Mouse (Mus musculus): Measurements from ENCODE around the gene Opalin. TPM values are rescaled to one million over a fixed set of nuclear protein-coding genes. Genes with fewer than 3 reads are reported as not detected.
A peak's percentile ranks its signal among the peaks of the same experiment; 100 is the strongest.

The Opalin gene
- polyA plus RNA-seq, 1 experiment from 2014 or later: not detected

DNA sequence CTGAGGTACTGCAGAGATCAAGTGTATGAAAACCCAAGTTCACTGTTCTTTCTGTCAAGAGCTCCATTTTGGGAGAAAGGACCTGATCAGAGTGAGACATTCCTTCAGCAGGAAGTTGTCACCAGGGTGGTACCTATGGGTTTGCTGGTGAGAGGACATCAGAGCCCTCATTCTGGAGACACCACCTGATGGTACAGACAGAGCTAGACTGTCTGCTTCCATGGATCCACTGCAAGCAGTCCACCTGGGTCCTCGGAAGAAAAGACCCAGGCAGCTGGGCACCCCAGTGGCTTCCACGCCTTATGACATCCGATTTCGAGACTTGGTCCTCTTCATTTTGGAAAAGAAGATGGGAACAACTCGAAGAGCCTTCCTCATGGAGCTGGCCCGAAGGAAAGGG, 47.7 kb downstream of the Opalin start, which contains the start of gene Dntt:
Gene Dntt, plus strand, starts transcription at position 57 of the 400 bp plus-strand sequence.
- Histone ChIP-seq H3K4me1 (no peaks in the 10 kb centered on the region), H3K27ac (no peak within 1 kb of the TSS), H3K9ac (no peak within 1 kb of the TSS), H3K9me3 (replicated peaks) (no peaks in the 10 kb centered on the region), H3K4me2 (no peak within 1 kb of the TSS), H3K36me3 (no peaks in the 10 kb centered on the region), H3K27me3 (replicated peaks) (peaks cover 13% of the 10 kb centered on the region), H3K4me3 (no peak within 1 kb of the TSS)
- ATAC-seq: no peak
- 62% methylated on average over 6 of the region's 6 CpGs for WGBS (ENCODE audit: insufficient replicate concordance)

GRCm38 (mm10) chr19:41027601-41028000, 49.3 kb downstream of the Opalin start:
- 80% methylated on average over 9 of the region's 9 CpGs for WGBS (ENCODE audit: insufficient replicate concordance)
- H3K9me3 ChIP-seq (replicated peaks): no peaks in the 10 kb centered on the region

DNA sequence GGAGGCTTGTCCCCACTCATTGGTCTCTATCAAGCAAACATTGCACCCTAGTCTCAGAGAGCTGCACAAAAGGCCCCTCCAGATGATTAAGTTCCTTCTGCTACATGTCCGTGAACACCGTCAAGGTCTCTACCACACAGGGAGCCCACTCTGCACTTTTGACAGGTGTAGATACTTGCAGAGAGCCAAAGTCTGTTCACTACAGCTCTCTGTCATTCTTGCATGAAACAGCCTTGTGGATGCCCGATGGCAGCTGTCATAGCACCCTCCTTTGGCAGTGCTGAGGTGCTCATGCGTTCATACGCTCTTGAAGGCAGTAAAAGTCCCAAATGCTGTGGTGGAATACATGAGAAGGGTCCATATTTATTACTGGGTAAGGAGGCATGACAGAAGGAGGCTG, 49.9 kb downstream of the Opalin start:
- Histone ChIP-seq H3K36me3 (no peaks in the 10 kb centered on the region), H3K4me2 (no peak overlapping the region), H3K9me3 (replicated peaks) (no peaks in the 10 kb centered on the region), H3K27ac (no peak overlapping the region), H3K4me1 (no peaks in the 10 kb centered on the region), H3K9ac (no peak overlapping the region), H3K27me3 (replicated peaks) (peaks cover 9% of the 10 kb centered on the region), H3K4me3 (no peak overlapping the region)
- 80% methylated on average over 5 of the region's 5 CpGs for WGBS (ENCODE audit: insufficient replicate concordance)
- no peak for ATAC-seq

More at GRCm38 (mm10) chr19:41027601-41028000, 49.3 kb downstream of the Opalin start:
- H3K4me2 ChIP-seq: no peak overlapping the region
- no peak for ATAC-seq
- no peak overlapping the region for H3K9ac ChIP-seq
- H3K4me1 ChIP-seq: no peaks in the 10 kb centered on the region
- no peak overlapping the region for H3K27ac ChIP-seq
- no peak overlapping the region for H3K4me3 ChIP-seq
- no peaks in the 10 kb centered on the region for H3K36me3 ChIP-seq
- peaks cover 13% of the 10 kb centered on the region for H3K27me3 ChIP-seq (replicated peaks)

DNA sequence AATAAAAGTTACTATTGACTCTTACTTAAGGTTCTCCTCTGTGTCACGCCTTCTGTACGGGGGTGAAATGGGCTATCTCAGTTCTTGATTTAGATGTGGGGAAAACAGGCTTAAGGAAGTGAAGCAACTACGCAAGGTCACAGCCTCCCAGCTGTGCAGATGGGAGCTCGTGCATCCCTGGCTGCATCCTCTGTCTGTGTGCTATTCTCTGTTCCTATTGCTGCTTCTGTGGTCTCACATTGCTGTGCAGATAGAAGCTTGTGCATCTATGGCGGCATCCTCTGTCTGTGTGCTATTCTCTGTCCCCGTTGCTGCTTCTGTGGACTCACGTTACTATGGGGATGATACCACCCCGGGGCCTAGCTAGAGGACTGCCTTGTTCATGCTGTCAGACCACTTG, 50.4 kb downstream of the Opalin start:
- no peak overlapping the region for H3K27ac ChIP-seq
- H3K4me3 ChIP-seq: no peak overlapping the region
- H3K27me3 ChIP-seq (replicated peaks): peaks cover 6% of the 10 kb centered on the region
- no peak overlapping the region for H3K9ac ChIP-seq
- WGBS (ENCODE audit: insufficient replicate concordance): 67% methylated on average over 8 of the region's 8 CpGs
- no peak for ATAC-seq
- H3K36me3 ChIP-seq: no peaks in the 10 kb centered on the region
- H3K4me2 ChIP-seq: no peak overlapping the region
- H3K9me3 ChIP-seq (replicated peaks): no peaks in the 10 kb centered on the region
- H3K4me1 ChIP-seq: no peaks in the 10 kb centered on the region

- 68% methylated on average over 4 of the region's 4 CpGs for WGBS (ENCODE audit: insufficient replicate concordance)
- H3K9me3 ChIP-seq (replicated peaks): no peaks in the 10 kb centered on the region
Observed at GRCm38 (mm10) chr19:41022244-41022643, 54.7 kb downstream of the Opalin start.

DNA sequence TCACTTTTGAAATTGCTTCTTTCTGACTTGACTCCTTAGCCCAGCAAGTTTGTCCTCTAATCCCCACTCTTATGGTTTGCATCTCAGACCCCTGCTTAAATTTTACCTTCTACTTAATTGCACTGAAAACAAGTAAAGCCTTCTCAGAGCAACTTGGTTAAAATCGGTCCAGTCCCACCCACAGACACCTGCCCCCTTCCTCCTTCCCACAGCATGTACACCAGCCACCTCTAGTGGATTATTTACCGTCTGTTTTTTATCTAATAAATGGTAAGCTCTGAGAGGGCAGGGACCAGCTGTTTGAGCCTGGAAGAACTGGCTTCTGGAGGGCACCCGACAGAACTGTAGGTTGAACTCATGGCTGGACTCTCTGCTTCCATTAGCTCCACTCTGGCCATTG, 56.4 kb downstream of the Opalin start:
- Histone ChIP-seq H3K36me3 (no peaks in the 10 kb centered on the region), H3K9ac (no peak overlapping the region), H3K4me3 (no peak overlapping the region), H3K27me3 (replicated peaks) (peaks cover 20% of the 10 kb centered on the region), H3K4me1 (peaks cover 3% of the 10 kb centered on the region), H3K9me3 (replicated peaks) (no peaks in the 10 kb centered on the region), H3K4me2 (no peak overlapping the region), H3K27ac (no peak overlapping the region)
- 52% methylated on average over 3 of the region's 3 CpGs for WGBS (ENCODE audit: insufficient replicate concordance)
- no peak for ATAC-seq

More at GRCm38 (mm10) chr19:41022244-41022643, 54.7 kb downstream of the Opalin start:
- Histone ChIP-seq H3K27ac (no peak overlapping the region), H3K4me1 (no peaks in the 10 kb centered on the region), H3K36me3 (no peaks in the 10 kb centered on the region), H3K4me3 (no peak overlapping the region), H3K27me3 (replicated peaks) (peaks cover 18% of the 10 kb centered on the region), H3K4me2 (no peak overlapping the region), H3K9ac (no peak overlapping the region)
- ATAC-seq: no peak

DNA sequence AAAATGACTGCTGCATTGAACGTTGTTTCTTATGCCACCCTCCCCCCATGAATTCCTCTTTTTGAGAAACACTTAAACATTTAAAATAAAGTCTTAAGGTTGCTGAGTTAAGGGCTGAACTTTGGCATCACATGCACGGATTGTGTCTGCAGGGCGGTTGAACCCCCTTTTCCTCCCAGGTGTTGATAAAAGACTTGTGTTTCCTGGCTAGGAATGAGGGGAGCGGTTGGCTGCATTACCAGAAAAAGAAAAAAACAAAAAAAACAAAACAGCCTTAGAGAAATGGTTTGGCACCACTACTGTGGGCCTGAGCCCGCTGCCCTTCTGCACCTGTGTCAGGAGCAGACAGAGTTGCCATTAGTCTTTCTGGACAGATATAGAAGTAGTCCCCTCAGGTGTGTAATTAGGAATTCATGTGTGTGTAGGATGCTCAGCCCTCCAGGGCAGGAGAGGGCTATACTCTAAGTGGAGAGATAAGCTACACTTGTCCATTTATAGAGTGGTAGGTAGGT, 57.7 kb downstream of the Opalin start:
- H3K4me2 ChIP-seq: no peak overlapping the region
- H3K27me3 ChIP-seq (replicated peaks): peaks cover 28% of the 10 kb centered on the region
- H3K27ac ChIP-seq: no peak overlapping the region
- H3K36me3 ChIP-seq: no peaks in the 10 kb centered on the region
- no peak for ATAC-seq
- H3K9ac ChIP-seq: no peak overlapping the region
- WGBS (ENCODE audit: insufficient replicate concordance): 56% methylated on average over 5 of the region's 5 CpGs
- no peaks in the 10 kb centered on the region for H3K9me3 ChIP-seq (replicated peaks)
- H3K4me1 ChIP-seq: peaks cover 3% of the 10 kb centered on the region
- no peak overlapping the region for H3K4me3 ChIP-seq

- H3K4me2 ChIP-seq: peak overlapping the region; percentile 64
- H3K4me3 ChIP-seq: peak overlapping the region; percentile 23
- peak overlapping the region; percentile 36; the same call in 1 of the 2 replicates for H3K9ac ChIP-seq
- H3K27ac ChIP-seq: no peak overlapping the region
- no peaks in the 10 kb centered on the region for H3K36me3 ChIP-seq
- no peaks in the 10 kb centered on the region for H3K9me3 ChIP-seq (replicated peaks)
- peak; percentile 40; the same call in 1 of the 2 replicates for ATAC-seq
- H3K27me3 ChIP-seq (replicated peaks): peaks cover 49% of the 10 kb centered on the region
- H3K4me1 ChIP-seq: peaks cover 8% of the 10 kb centered on the region
- 11% methylated on average over 14 of the region's 14 CpGs for WGBS (ENCODE audit: insufficient replicate concordance)
Observed at GRCm38 (mm10) chr19:41015951-41016716, 60.8 kb downstream of the Opalin start.

GRCm38 (mm10) chr19:41014003-41014402, 62.9 kb downstream of the Opalin start:
- Histone ChIP-seq H3K36me3 (no peaks in the 10 kb centered on the region), H3K4me2 (no peak overlapping the region), H3K9me3 (replicated peaks) (no peaks in the 10 kb centered on the region), H3K9ac (no peak overlapping the region), H3K27me3 (replicated peaks) (peaks cover 51% of the 10 kb centered on the region), H3K27ac (no peak overlapping the region), H3K4me1 (peaks cover 8% of the 10 kb centered on the region), H3K4me3 (no peak overlapping the region)
- ATAC-seq: no peak
- WGBS (ENCODE audit: insufficient replicate concordance): 18% methylated on average over 9 of the region's 9 CpGs

- H3K27me3 ChIP-seq (replicated peaks): peaks cover 48% of the 10 kb centered on the region
- no peak overlapping the region for H3K4me2 ChIP-seq
- no peaks in the 10 kb centered on the region for H3K9me3 ChIP-seq (replicated peaks)
- no peak overlapping the region for H3K9ac ChIP-seq
- no peak for ATAC-seq
- no peaks in the 10 kb centered on the region for H3K36me3 ChIP-seq
- H3K27ac ChIP-seq: no peak overlapping the region
- no peak overlapping the region for H3K4me3 ChIP-seq
- WGBS (ENCODE audit: insufficient replicate concordance): 11% methylated on average over 5 of the region's 5 CpGs
- peaks cover 8% of the 10 kb centered on the region for H3K4me1 ChIP-seq
Observed at GRCm38 (mm10) chr19:41013591-41013990, 63.3 kb downstream of the Opalin start.
